Mouse (Mus musculus) olfactory bulb, adult 2 months (tissue): ENCODE data around the gene Kremen2.

ENCODE experiments used
- CTCF ChIP-seq: fragments of 200-500 bp; IDR thresholded peaks from 2 replicates; pipeline ENCODE4 v1.5.1; 2012; ENCODE audit warnings: low read depth, mild to moderate bottlenecking, low read length, moderate library complexity; ENCODE audit not compliant: insufficient read depth
- POLR2A ChIP-seq: fragments of 200-500 bp; IDR thresholded peaks from 2 replicates; pipeline ENCODE4 v1.6.1; 2012; ENCODE audit warnings: mild to moderate bottlenecking, low read depth, low read length, moderate library complexity; ENCODE audit not compliant: insufficient read depth

DNA sequence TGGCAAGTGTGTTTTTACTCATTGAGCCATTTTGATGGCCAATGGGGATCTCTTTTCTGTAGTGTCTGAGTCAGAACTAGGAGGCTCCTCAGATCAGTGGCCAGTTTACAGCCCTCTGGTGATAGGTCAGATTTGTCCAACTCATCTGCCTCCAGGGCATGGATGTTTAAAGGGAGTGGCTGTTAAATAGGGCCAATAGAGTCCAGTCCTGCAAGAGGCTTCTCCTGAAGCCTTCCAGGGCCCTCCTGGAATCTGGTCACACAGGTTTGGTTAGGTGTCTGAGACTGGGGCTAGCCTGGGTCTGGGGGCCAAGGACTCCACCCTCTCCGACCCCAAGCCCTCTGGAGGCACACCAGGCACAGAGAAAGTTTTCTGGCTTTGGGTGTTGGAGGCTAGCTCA lies 51.1 kb downstream of the Kremen2 start:
- no peak for TF ChIP-seq CTCF
- TF ChIP-seq POLR2A, result no peak
